Comparison of ENCODE assay signal across 11 mouse cellular contexts in genomic region chr4:139828283-139828678, GRCm38 (mm10). TPM values are rescaled to one million over a fixed set of nuclear protein-coding genes. Genes with fewer than 3 reads are reported as not detected.
DNase-seq lines count a peak whose midpoint lies in the region; ATAC-seq lines count a peak whose summit lies in the region.
"Had no signal": no experiment of that assay in that cellular context is flagged by ENCODE, and none has a peak within 500 bp of the region (broad histone marks: within the 10 kb centered on the region; RNA-seq: fewer than 3 reads in every experiment).

No protein-coding gene starts in this region.

- 0 out of 2 replicates have a peak overlapping the region, but pooled peaks have one; percentile 7 for H3K4me2 ChIP-seq in heart, embryonic 12.5 days
- peak overlapping the region; percentile 65 for H3K4me2 ChIP-seq in hindbrain, embryonic 11.5 days (replicated peaks; ENCODE audit: low read depth, low read length)
- peak overlapping the region; percentile 59 for H3K4me2 ChIP-seq in midbrain, embryonic 14.5 days (ENCODE audit: low read length)

- H3K4me3 ChIP-seq in heart, embryonic 12.5 days, result no peak overlapping the region
- peak overlapping the region; percentile 59 for H3K4me3 ChIP-seq in embryonic facial prominence, embryonic 10.5 days
- H3K4me3 ChIP-seq in hindbrain, embryonic 11.5 days (ENCODE audit: low read depth, low read length), result peak overlapping the region; percentile 17; the same call in 1 of the 2 replicates
- H3K4me3 ChIP-seq in midbrain, embryonic 14.5 days (replicated peaks; ENCODE audit: low read depth, low read length), result peak overlapping the region; percentile 47

- peaks cover 99% of the 10 kb centered on the region for H3K27me3 ChIP-seq in heart, embryonic 12.5 days (replicated peaks)
- peaks cover 100% of the 10 kb centered on the region for H3K27me3 ChIP-seq in embryonic facial prominence, embryonic 10.5 days (replicated peaks; ENCODE audit: low read depth, poor library complexity, severe bottlenecking)
- peaks cover 78% of the 10 kb centered on the region for H3K27me3 ChIP-seq in hindbrain, embryonic 11.5 days (ENCODE audit: control insufficient read depth, insufficient read depth, low read length)
- H3K27me3 ChIP-seq in midbrain, embryonic 14.5 days (ENCODE audit: control insufficient read depth, insufficient read depth, low read length), result peaks cover 72% of the 10 kb centered on the region; the same call in 1 of the 2 replicates

- H3K27ac ChIP-seq in heart, embryonic 12.5 days (ENCODE audit: poor library complexity, severe bottlenecking), result no peak overlapping the region
- H3K27ac ChIP-seq in embryonic facial prominence, embryonic 10.5 days (replicated peaks), result peak overlapping the region; percentile 55; the same call in 1 of the 2 replicates
- H3K27ac ChIP-seq in hindbrain, embryonic 11.5 days (ENCODE audit: low read depth, low read length), result no peak overlapping the region
- peak overlapping the region; percentile 50 for H3K27ac ChIP-seq in midbrain, embryonic 14.5 days (replicated peaks; ENCODE audit: low read depth, low read length)

- H3K4me1 ChIP-seq in heart, embryonic 12.5 days (replicated peaks), result peaks cover 18% of the 10 kb centered on the region
- peaks cover 60% of the 10 kb centered on the region for H3K4me1 ChIP-seq in embryonic facial prominence, embryonic 10.5 days
- H3K4me1 ChIP-seq in hindbrain, embryonic 11.5 days (replicated peaks; ENCODE audit: control insufficient read depth, insufficient read depth, low read length), result peaks cover 14% of the 10 kb centered on the region
- peaks cover 36% of the 10 kb centered on the region for H3K4me1 ChIP-seq in midbrain, embryonic 14.5 days (ENCODE audit: control insufficient read depth, insufficient read depth, low read length)

- no peaks in the 10 kb centered on the region for H3K36me3 ChIP-seq in heart, embryonic 12.5 days
- no peaks in the 10 kb centered on the region for H3K36me3 ChIP-seq in embryonic facial prominence, embryonic 10.5 days (replicated peaks)
- no peaks in the 10 kb centered on the region for H3K36me3 ChIP-seq in hindbrain, embryonic 11.5 days (ENCODE audit: control insufficient read depth, insufficient read depth, low read length)
- H3K36me3 ChIP-seq in midbrain, embryonic 14.5 days (ENCODE audit: control insufficient read depth, insufficient read depth, low read length), result no peaks in the 10 kb centered on the region

- WGBS in heart, embryonic 12.5 days, result under 1% methylated on average over 36 of the region's 37 CpGs
- 3% methylated on average over 37 of the region's 37 CpGs for WGBS in embryonic facial prominence, embryonic 10.5 days
- 2% methylated on average over 33 of the region's 37 CpGs for WGBS in hindbrain, embryonic 11.5 days
- WGBS in midbrain, embryonic 14.5 days, result 2% methylated on average over 37 of the region's 37 CpGs

- intact Hi-C loops in heart, postnatal 14 days (cut with DNase I), result no loop called here

- ATAC-seq in heart, embryonic 12.5 days (ENCODE audit: insufficient number of reproducible peaks, low FRiP score), result no peak
- no peak for ATAC-seq in hindbrain, embryonic 11.5 days (ENCODE audit: low FRiP score)
- no peak for ATAC-seq in midbrain, embryonic 14.5 days (ENCODE audit: low FRiP score, low TSS enrichment)
- no peak for ATAC-seq in inflammation-experienced regulatory T-cells, adult 6 months

- DNase-seq in heart, postnatal 14 days, result no peak
- peak; percentile 53 for DNase-seq in embryonic facial prominence, embryonic 10.5 days (ENCODE audit: low spot score)
- DNase-seq in hindbrain, embryonic 11.5 days (ENCODE audit: low spot score), result no peak
- DNase-seq in midbrain, embryonic 14.5 days, result no peak
- no peak for DNase-seq in thymus, postnatal 10 days (ENCODE audit: low spot score in 2 of 2)
- no peak for DNase-seq in gastrocnemius, postnatal 25 days

- no peak overlapping the region for H3K9ac ChIP-seq in heart, embryonic 12.5 days
- peak overlapping the region; percentile 19; the same call in 1 of the 2 replicates for H3K9ac ChIP-seq in hindbrain, embryonic 11.5 days (ENCODE audit: low read depth, low read length)
- peak overlapping the region; percentile 67; the same call in 1 of the 2 replicates for H3K9ac ChIP-seq in midbrain, embryonic 14.5 days (replicated peaks; ENCODE audit: low read length)

- no peaks in the 10 kb centered on the region for H3K9me3 ChIP-seq in heart, embryonic 12.5 days (replicated peaks)
- no peaks in the 10 kb centered on the region for H3K9me3 ChIP-seq in embryonic facial prominence, embryonic 10.5 days
- H3K9me3 ChIP-seq in hindbrain, embryonic 11.5 days (ENCODE audit: control insufficient read depth, low read length), result no peaks in the 10 kb centered on the region
- H3K9me3 ChIP-seq in midbrain, embryonic 14.5 days (ENCODE audit: control insufficient read depth, low read length), result no peaks in the 10 kb centered on the region

RNA-seq across cellular contexts. Expression of gene Pax7, which starts 5.0 kb away (rescaled TPM):
- polyA plus RNA-seq in heart, embryonic 12.5 days (2016; fragmentation: Nextera tagmentation; extraction: Ambion mirVana), result 0.04 and 0.06 TPM in 2 replicates
- total RNA-seq in heart, postnatal 14 days (2021), result not detected
- polyA plus RNA-seq in embryonic facial prominence, embryonic 10.5 days (2016; fragmentation: Nextera tagmentation; extraction: Ambion mirVana), result 1.5 and 2.6 TPM in 2 replicates
- polyA plus RNA-seq in hindbrain, embryonic 11.5 days (2014; fragmentation: Nextera tagmentation; extraction: Ambion mirVana), result 2.2 and 2.7 TPM in 2 replicates
- 9.1 and 9.2 TPM in 2 replicates for polyA plus RNA-seq in midbrain, embryonic 14.5 days (2014; fragmentation: Nextera tagmentation; extraction: Ambion mirVana)
- not detected for polyA plus RNA-seq in inflammation-experienced regulatory T-cells, adult 6 months (2017; shearing (Covaris generic))
- total RNA-seq in gastrocnemius, postnatal 25 days (2021), result 1 to 10 TPM; 1.6 to 2.4 TPM
- total RNA-seq: hematopoietic stem cell, adult 5-6 weeks; left cerebral cortex, postnatal 36 days had no signal
- polyA plus RNA-seq: large intestine, adult 2 months had no signal

Comparison
In these comparisons a context has a peak if more than half of its experiments do, and no peak if none do; other contexts are left out.
1. H3K27ac ChIP-seq: peak in embryonic facial prominence, embryonic 10.5 days (single experiment) and midbrain, embryonic 14.5 days (single experiment); none in heart, embryonic 12.5 days (single experiment) and hindbrain, embryonic 11.5 days (single experiment).
2. H3K4me2 ChIP-seq: peak in every context shown above with its lines; median percentile 65 in hindbrain, embryonic 11.5 days; 59 in midbrain, embryonic 14.5 days; 7 in heart, embryonic 12.5 days.